Mouse (Mus musculus) forebrain, embryonic 12.5 days (tissue): Measurements from ENCODE around the gene Txndc5. TPM values are rescaled to one million over a fixed set of nuclear protein-coding genes. Genes with fewer than 3 reads are reported as not detected.

Experiments
- ATAC-seq: fragments of 200-750 bp; cut with Nextera tagmentation; 2 replicates; pipeline ENCODE4 v1.8.0; 2017; ENCODE audit warnings: moderate TSS enrichment; ENCODE audit not compliant: low FRiP score
- H3K27ac ChIP-seq: fragments of 300-500 bp; sonication (generic); 2 replicates; pipeline ENCODE4 v1.5.1; 2016; ENCODE audit warnings: mild to moderate bottlenecking
- H3K27me3 ChIP-seq: fragments of 300-500 bp; sonication (generic); 2 replicates; pipeline ENCODE4 v1.6.1; 2016; ENCODE audit warnings: mild to moderate bottlenecking
- H3K36me3 ChIP-seq: fragments of 300-500 bp; sonication (generic); replicated peaks from 2 replicates; pipeline ENCODE4 v1.6.1; 2016; ENCODE audit warnings: mild to moderate bottlenecking
- H3K4me1 ChIP-seq: fragments of 300-500 bp; sonication (generic); 2 replicates; pipeline ENCODE4 v1.6.1; 2016
- H3K4me2 ChIP-seq: fragments of 300-500 bp; sonication (generic); 2 replicates; pipeline ENCODE4 v1.6.1; 2016; ENCODE audit warnings: mild to moderate bottlenecking, moderate library complexity
- H3K4me3 ChIP-seq: fragments of 300-500 bp; sonication (generic); replicated peaks from 2 replicates; pipeline ENCODE4 v1.5.1; 2016; ENCODE audit warnings: mild to moderate bottlenecking
- H3K9ac ChIP-seq: fragments of 300-500 bp; sonication (generic); 2 replicates; pipeline ENCODE4 v1.6.1; 2016; ENCODE audit warnings: mild to moderate bottlenecking
- H3K9me3 ChIP-seq: fragments of 300-500 bp; sonication (generic); 2 replicates; pipeline ENCODE4 v1.6.1; 2016
- WGBS: fragments of 180-500 bp; shearing (Covaris S2); methylation state at CpG from one replicate; pipeline ENCODE4 v1.1.7; 2016; 5-methylcytosine and 5-hydroxymethylcytosine counted together
- polyA plus RNA-seq: library from polyadenylated mRNA; unstranded; fragments of >200 nt; fragmentation: Nextera tagmentation; extraction: Ambion mirVana; gene quantifications from 2 replicates; pipeline ENCODE4 v1.2.1, GENCODE M21; 2016

Txndc5 gene
- polyA plus RNA-seq, 1 experiment from 2014 or later, result 99.0 TPM

DNA sequence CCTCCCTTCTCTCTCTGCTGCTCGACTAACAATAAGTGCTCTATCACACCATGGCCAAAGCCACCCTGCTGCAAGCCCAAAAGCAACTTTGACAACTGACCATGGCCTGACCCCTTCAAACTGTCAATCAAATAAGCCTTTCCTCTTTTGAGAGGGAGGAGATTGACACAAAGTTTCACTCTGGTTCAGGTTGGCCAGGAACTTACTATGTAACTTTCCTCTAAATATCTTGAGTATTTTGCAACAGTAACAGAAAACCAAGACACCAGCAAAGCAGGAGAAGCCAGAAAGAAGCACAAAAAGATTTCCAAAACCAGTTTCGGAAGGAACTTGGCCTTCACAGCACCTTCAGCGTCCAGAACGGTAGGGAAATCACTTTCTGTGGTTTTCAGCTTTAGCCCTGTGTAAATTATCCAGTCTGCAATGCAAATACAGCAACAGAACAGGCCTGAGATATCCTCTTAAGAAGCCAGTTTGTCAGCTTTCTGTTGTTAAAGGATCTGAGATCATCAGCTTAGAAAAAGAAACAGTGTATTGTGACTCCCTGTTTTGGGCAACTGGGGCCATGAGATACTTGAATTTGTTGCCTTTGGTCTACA is 6.5 kb downstream of the Txndc5 start:
- Histone ChIP-seq H3K36me3 (peaks cover 59% of the 10 kb centered on the region), H3K9ac (no peak overlapping the region), H3K4me3 (no peak overlapping the region), H3K27me3 (no peaks in the 10 kb centered on the region), H3K9me3 (no peaks in the 10 kb centered on the region), H3K4me1 (peaks cover 15% of the 10 kb centered on the region), H3K27ac (no peak overlapping the region), H3K4me2 (no peak overlapping the region)
- 85% methylated on average over 4 of the region's 4 CpGs for WGBS
- no peak for ATAC-seq

DNA sequence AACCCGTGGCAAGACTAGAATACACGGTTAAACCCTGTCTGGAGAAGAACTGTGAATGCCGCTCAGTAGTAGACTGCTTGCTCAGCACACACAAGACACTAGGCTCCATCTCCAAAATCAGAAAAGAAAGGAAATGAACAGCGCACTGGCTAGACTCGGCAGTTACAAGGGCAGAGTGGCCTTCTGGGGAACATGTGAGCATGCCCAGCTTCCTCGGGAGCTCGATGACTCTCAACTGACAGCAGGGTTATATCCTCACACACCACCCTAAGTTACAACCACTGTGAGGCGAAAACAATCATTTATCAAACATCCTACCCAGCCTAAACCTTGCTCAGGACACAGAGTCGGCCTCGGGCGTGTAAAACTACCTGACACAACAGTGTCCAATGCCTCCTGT is 8.3 kb downstream of the Txndc5 start:
- Histone ChIP-seq H3K27ac (no peak overlapping the region), H3K4me1 (peaks cover 3% of the 10 kb centered on the region; the same call in 1 of the 2 replicates), H3K9ac (no peak overlapping the region), H3K9me3 (no peaks in the 10 kb centered on the region), H3K36me3 (peaks cover 68% of the 10 kb centered on the region), H3K4me3 (no peak overlapping the region), H3K4me2 (no peak overlapping the region), H3K27me3 (no peaks in the 10 kb centered on the region)
- 93% methylated on average over 11 of the region's 11 CpGs for WGBS
- ATAC-seq, result no peak

DNA sequence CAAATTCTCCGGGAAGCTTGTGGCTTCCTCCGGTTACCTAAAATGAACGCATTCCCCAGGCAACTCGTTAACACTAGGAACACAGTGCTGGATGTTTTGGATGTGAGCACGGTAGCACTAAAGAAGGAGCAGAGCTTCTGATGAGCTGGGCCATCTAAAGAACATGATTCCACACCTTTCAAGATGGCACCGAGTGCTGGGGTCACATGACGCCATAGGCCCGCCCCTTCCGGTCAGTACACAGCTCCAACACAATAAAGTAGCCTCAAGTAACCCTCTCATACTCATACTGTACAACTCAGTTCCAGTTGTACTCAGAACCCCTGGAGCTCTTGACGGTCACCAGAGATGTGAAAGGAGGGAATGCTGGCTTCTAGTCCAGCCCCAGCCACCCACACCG is 12.0 kb downstream of the Txndc5 start:
- no peak overlapping the region for H3K9ac ChIP-seq
- no peak overlapping the region for H3K4me3 ChIP-seq
- no peaks in the 10 kb centered on the region for H3K27me3 ChIP-seq
- no peak overlapping the region for H3K4me2 ChIP-seq
- ATAC-seq, result no peak
- H3K4me1 ChIP-seq, result no peaks in the 10 kb centered on the region
- H3K9me3 ChIP-seq, result no peaks in the 10 kb centered on the region
- H3K36me3 ChIP-seq, result peaks cover 85% of the 10 kb centered on the region
- 94% methylated on average over 11 of the region's 11 CpGs for WGBS
- H3K27ac ChIP-seq, result no peak overlapping the region

DNA sequence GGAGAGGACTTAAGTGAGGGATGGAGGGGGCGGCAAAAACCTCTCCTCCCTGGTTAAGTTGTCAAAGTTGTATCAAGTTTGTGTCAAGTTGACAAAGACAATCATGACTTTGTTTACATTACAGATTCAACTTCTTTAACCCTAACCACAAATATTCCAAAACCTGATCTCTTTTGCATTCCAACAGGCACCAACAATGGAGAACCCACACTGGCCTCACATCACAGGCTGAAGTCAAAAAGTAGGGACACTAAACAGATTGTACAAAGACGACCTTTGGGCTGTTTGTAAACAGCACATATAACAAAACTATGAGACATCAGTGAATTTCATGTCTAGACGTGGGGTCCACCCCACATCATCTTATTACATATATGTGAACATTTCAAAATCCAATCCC is 12.8 kb downstream of the Txndc5 start:
- no peaks in the 10 kb centered on the region for H3K4me1 ChIP-seq
- 87% methylated on average over 3 of the region's 3 CpGs for WGBS
- H3K9ac ChIP-seq, result no peak overlapping the region
- no peaks in the 10 kb centered on the region for H3K27me3 ChIP-seq
- H3K27ac ChIP-seq, result no peak overlapping the region
- no peak overlapping the region for H3K4me3 ChIP-seq
- H3K9me3 ChIP-seq, result no peaks in the 10 kb centered on the region
- peaks cover 81% of the 10 kb centered on the region for H3K36me3 ChIP-seq
- no peak overlapping the region for H3K4me2 ChIP-seq
- no peak for ATAC-seq

DNA sequence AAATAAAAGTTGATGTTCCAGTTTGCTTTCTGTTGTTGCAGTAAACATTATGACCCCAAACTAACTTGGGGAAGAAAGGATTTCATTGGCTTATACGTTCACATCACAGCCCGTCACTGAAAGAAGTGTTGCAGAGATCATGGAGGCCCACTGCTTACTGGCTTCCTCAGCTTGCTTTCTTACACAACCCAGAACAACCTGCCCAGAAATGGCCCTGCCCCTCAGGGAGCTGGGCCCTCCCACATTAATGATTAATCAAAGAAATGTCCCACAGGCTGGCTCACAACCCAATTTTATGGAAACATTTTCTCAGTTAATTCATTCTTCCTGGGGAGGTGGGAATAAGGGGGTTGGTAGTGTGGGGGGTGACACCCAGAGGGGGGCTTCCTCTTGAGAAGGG is 13.2 kb downstream of the Txndc5 start:
- WGBS, result 90% methylated on average over 2 of the region's 2 CpGs
- no peaks in the 10 kb centered on the region for H3K27me3 ChIP-seq
- H3K9me3 ChIP-seq, result no peaks in the 10 kb centered on the region
- no peak overlapping the region for H3K27ac ChIP-seq
- no peak overlapping the region for H3K9ac ChIP-seq
- no peak overlapping the region for H3K4me2 ChIP-seq
- H3K4me1 ChIP-seq, result no peaks in the 10 kb centered on the region
- ATAC-seq, result no peak
- H3K4me3 ChIP-seq, result no peak overlapping the region
- H3K36me3 ChIP-seq, result peaks cover 77% of the 10 kb centered on the region

DNA sequence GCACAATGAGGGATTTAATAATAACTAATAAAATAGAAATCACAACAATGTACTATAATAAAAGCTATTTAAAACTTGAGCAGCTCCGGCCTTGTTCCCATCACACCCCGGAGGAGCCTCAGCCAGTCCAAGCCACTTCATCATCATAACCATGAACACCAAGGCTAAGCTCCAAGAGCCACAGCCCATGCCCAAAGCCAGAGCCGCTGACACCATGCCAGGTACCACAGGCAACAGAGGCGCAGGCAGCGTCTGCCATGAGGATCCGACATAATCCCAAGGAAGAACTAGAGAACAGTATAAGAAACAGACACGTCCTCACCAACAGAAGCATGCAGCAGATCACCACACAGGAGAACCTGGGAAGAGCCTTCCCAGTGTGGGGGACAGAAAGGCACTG is 14.7 kb downstream of the Txndc5 start:
- Histone ChIP-seq H3K4me1 (no peaks in the 10 kb centered on the region), H3K9me3 (no peaks in the 10 kb centered on the region), H3K4me2 (no peak overlapping the region), H3K27ac (no peak overlapping the region), H3K9ac (no peak overlapping the region), H3K27me3 (no peaks in the 10 kb centered on the region), H3K4me3 (no peak overlapping the region), H3K36me3 (peaks cover 67% of the 10 kb centered on the region)
- no peak for ATAC-seq
- WGBS, result 96% methylated on average over 7 of the region's 7 CpGs

DNA sequence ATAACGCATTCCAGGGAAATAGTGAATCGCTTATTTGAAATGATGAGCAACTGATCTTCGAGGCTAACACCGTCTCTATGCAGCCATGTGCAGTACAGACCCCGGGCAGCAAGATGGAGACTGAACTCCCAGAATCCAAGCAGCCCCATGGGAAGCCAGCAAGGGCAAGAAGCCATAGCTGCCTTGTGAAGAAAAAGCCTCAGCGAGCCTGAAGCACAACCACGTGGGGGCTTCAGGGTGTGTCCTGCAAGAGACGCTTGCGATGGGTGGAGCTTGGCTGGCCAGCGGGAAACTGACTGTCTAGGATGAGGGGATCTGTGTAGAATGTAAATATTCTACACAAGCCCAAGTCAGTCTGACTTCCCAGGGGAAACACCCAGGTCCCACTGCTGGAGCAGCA is 16.6 kb downstream of the Txndc5 start:
- H3K9me3 ChIP-seq, result no peaks in the 10 kb centered on the region
- no peak overlapping the region for H3K27ac ChIP-seq
- no peaks in the 10 kb centered on the region for H3K27me3 ChIP-seq
- ATAC-seq, result no peak
- no peak overlapping the region for H3K9ac ChIP-seq
- 91% methylated on average over 10 of the region's 10 CpGs for WGBS
- H3K4me3 ChIP-seq, result no peak overlapping the region
- no peak overlapping the region for H3K4me2 ChIP-seq
- H3K4me1 ChIP-seq, result no peaks in the 10 kb centered on the region
- peaks cover 53% of the 10 kb centered on the region for H3K36me3 ChIP-seq

DNA sequence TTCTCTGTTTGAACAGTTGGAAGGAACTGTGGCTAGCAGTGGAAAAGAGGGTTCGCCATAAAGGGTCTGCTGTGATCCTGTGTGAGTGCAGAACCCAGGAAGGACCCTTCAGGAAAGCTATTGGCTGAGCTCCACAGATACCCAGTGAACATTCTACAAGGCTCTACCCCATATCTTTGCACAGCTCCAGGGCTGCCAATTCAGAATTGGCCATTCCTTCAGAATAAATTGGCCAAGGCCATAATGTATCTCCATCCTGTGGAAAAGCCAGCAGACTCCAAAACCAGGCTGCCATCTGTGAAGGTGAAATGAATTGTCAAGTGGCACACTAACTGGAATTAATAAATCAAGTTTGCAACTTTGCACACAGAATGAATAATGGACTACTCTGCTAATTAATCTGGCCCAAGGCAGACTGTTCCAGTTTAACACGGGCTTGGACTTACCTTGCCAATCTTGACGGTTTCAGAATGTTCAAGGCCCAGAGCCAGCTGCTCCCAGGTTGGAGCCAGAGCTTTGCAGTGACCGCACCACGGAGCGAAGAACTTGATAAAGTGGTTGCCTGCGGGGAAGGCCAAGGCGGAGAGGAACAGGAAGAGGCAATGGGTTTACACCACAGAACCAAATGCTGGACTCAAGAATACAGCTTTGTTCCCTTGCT is 18.8 kb downstream of the Txndc5 start:
- H3K4me1 ChIP-seq, result no peaks in the 10 kb centered on the region
- H3K9ac ChIP-seq, result no peak overlapping the region
- H3K9me3 ChIP-seq, result no peaks in the 10 kb centered on the region
- 94% methylated on average over 8 of the region's 8 CpGs for WGBS
- H3K36me3 ChIP-seq, result peaks cover 62% of the 10 kb centered on the region
- no peak overlapping the region for H3K4me3 ChIP-seq
- ATAC-seq, result no peak
- H3K4me2 ChIP-seq, result no peak overlapping the region
- H3K27ac ChIP-seq, result no peak overlapping the region
- H3K27me3 ChIP-seq, result no peaks in the 10 kb centered on the region

DNA sequence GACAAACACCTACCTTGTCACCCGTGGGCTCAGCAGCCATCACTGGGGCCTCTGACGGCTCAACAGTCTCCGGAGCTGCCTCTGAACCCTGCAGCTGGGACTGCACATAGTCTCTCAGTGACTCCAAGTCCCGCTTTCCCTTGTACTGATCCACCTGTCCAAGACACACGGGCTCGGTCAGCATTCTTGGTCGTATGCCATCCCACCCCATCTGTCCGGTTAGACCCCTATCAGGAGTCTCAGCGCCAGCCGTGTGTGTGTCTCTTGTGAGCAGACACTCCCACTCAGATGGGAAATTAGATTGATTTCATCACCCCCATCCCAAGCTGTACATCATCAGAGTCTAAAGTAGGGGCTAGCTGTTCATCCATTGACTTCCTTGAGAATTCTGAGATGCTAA is 21.7 kb downstream of the Txndc5 start:
- H3K4me2 ChIP-seq, result no peak overlapping the region
- H3K36me3 ChIP-seq, result peaks cover 62% of the 10 kb centered on the region
- no peaks in the 10 kb centered on the region for H3K9me3 ChIP-seq
- no peak overlapping the region for H3K27ac ChIP-seq
- WGBS, result 95% methylated on average over 10 of the region's 10 CpGs
- H3K27me3 ChIP-seq, result no peaks in the 10 kb centered on the region
- no peaks in the 10 kb centered on the region for H3K4me1 ChIP-seq
- H3K4me3 ChIP-seq, result no peak overlapping the region
- ATAC-seq, result no peak
- no peak overlapping the region for H3K9ac ChIP-seq

DNA sequence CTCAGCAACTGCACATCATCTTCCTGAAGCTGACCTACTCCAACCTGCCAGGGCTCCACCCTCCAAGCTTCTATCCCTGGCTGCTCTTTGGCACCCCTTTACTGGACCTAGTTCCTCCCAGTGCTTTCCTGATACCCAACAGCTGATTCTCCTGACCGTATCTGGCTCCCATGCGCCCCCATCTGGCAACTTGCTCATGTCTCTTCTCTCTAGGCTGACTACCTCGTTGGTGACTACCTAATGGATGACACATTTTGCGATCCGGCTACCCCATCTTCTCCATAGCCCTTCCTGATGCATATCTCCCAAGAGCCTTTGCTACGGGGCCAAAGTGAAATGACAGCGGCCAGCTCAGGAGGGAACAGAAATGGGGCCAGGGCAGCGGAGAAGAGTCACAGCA is 22.3 kb downstream of the Txndc5 start:
- no peaks in the 10 kb centered on the region for H3K9me3 ChIP-seq
- H3K4me1 ChIP-seq, result no peaks in the 10 kb centered on the region
- H3K27ac ChIP-seq, result no peak overlapping the region
- H3K4me3 ChIP-seq, result no peak overlapping the region
- ATAC-seq, result no peak
- H3K36me3 ChIP-seq, result peaks cover 64% of the 10 kb centered on the region
- no peak overlapping the region for H3K9ac ChIP-seq
- 82% methylated on average over 8 of the region's 8 CpGs for WGBS
- H3K27me3 ChIP-seq, result no peaks in the 10 kb centered on the region
- H3K4me2 ChIP-seq, result no peak overlapping the region

DNA sequence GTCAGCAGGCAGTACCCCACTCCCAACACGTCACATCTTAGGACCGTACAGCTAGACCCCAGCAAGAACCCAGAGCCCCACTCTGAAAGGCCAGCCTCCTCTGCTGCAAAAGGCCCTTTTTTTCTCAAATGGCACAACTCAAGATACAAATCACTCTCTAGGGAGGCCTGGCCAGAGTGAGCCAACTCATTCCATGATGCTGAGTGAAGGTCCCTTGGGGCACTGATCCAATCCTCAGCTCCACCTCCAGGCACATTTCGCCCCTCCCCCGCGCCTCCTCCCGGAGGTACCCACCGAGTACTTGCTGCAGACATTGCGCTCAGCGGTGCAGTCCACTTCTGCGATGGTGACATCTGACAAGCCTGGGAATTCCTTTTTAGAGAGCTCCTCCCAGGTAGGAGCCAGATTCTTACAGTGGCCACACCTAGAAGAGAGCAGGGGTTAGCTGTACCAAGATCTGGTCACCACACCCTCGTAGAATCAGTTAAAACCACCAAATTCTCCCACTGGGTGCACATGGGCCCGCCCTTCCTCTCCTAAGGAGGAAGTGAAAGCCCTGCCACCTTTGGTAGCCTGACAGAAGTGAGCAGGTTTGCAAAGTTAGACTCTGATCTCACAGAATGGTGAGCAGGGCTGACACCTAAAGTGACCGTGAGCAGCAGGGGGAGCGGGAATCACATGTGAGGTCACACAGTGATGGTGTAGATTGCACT is 25.3 kb downstream of the Txndc5 start:
- no peak overlapping the region for H3K27ac ChIP-seq
- peaks cover 78% of the 10 kb centered on the region for H3K36me3 ChIP-seq
- H3K9me3 ChIP-seq, result no peaks in the 10 kb centered on the region
- no peak overlapping the region for H3K9ac ChIP-seq
- no peaks in the 10 kb centered on the region for H3K27me3 ChIP-seq
- H3K4me2 ChIP-seq, result no peak overlapping the region
- WGBS, result 91% methylated on average over 14 of the region's 14 CpGs
- no peak for ATAC-seq
- H3K4me1 ChIP-seq, result no peaks in the 10 kb centered on the region
- no peak overlapping the region for H3K4me3 ChIP-seq

DNA sequence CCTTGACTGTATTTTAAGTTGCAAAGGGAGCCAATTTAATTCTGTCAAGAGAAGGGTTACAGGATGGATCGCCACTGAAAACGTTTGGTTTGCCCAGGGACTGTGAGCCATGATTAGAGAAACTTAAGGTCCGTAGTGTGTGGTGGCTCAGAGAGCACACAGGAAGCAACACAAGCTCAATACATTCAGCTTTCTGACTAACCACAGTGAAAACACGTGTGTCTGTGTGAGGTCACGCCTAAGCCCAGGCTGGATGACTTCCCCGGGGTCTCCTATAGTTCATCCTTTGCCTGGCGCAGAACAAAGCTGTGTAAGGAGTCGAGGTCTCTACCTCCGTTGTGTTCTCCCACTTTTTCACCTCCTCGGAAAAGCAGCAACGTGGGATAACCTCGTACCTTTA is 27.3 kb downstream of the Txndc5 start:
- peaks cover 66% of the 10 kb centered on the region for H3K36me3 ChIP-seq
- no peaks in the 10 kb centered on the region for H3K27me3 ChIP-seq
- no peak for ATAC-seq
- H3K9me3 ChIP-seq, result no peaks in the 10 kb centered on the region
- no peak overlapping the region for H3K9ac ChIP-seq
- no peak overlapping the region for H3K4me3 ChIP-seq
- 93% methylated on average over 12 of the region's 12 CpGs for whole genome bisulfite sequencing
- no peak overlapping the region for H3K4me2 ChIP-seq
- no peak overlapping the region for H3K27ac ChIP-seq
- no peaks in the 10 kb centered on the region for H3K4me1 ChIP-seq

DNA sequence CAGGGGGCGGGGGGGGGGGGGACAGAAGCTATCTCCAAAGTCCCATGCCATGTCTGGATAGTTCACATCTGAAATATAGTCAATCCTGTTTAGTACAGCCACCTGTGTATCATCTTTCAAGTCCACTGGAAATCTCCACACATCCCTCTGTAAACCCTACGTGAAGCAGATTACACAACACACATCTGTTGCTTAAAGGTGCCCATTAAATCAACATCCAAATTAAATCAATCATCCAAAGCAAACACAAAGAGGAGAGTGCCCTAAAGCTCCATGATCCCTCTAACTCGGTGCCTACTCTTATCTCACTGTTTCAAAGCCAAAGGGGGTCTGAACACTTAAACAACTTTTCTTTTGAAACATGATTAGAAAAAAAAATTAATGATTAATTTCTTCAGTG is 31.9 kb downstream of the Txndc5 start:
- WGBS, result 57% methylated on average over 3 of the region's 3 CpGs
- no peak for ATAC-seq
- peaks cover 24% of the 10 kb centered on the region for H3K36me3 ChIP-seq

More for the DNA sequence above, 31.9 kb downstream of the Txndc5 start:
- H3K4me2 ChIP-seq, result no peak overlapping the region
- H3K27me3 ChIP-seq, result no peaks in the 10 kb centered on the region
- no peaks in the 10 kb centered on the region for H3K9me3 ChIP-seq
- no peaks in the 10 kb centered on the region for H3K4me1 ChIP-seq
- H3K27ac ChIP-seq, result no peak overlapping the region
- H3K9ac ChIP-seq, result no peak overlapping the region
- no peak overlapping the region for H3K4me3 ChIP-seq
